Mouse (Mus musculus): ENCODE measurements around the gene Kcnk7.

- no peak for TF ChIP-seq CTCF (IDR thresholded peaks at IDR 0.05)
- TF ChIP-seq EP300 (IDR thresholded peaks at IDR 0.05; ENCODE audit: insufficient read depth, low read depth, low read length), result no peak
- TF ChIP-seq POLR2A (IDR thresholded peaks at IDR 0.05; ENCODE audit: insufficient read depth, low read depth, low read length), result peak; percentile 13; the same call in 1 of the 2 replicates
These were observed 11.2 kb upstream of the Kcnk7 start for GRCm38 (mm10) chr19:5692913-5693396.

Data from heart, adult 2 months (tissue).